Mouse (Mus musculus) spleen, adult 2 months (tissue): ENCODE measurements around the gene Pop7. TPM values are rescaled to one million over a fixed set of nuclear protein-coding genes. Genes with fewer than 3 reads are reported as not detected.

Experiments
- DNase-seq, 2 experiments: peaks; one replicate each; pipeline versions ENCODE4 v3.0.0 to v3.0.0-alpha.2; 2012 to 2021; ENCODE audit warnings: low spot score in 2 of 2, low read depth in 1 of 2
- H3K27ac ChIP-seq: fragments of 200-500 bp; 2 replicates; pipeline ENCODE4 v1.5.1; 2012; ENCODE audit warnings: low read length, inconsistent platforms; ENCODE audit not compliant: insufficient read depth
- H3K27me3 ChIP-seq: fragments of 200-500 bp; 2 replicates; pipeline ENCODE4 v1.6.1; 2012; ENCODE audit warnings: mild to moderate bottlenecking, moderate library complexity, low read length, inconsistent platforms; ENCODE audit not compliant: control insufficient read depth, insufficient read depth
- H3K36me3 ChIP-seq: fragments of 200-500 bp; 2 replicates; pipeline ENCODE4 v1.6.1; 2012; ENCODE audit warnings: mild to moderate bottlenecking, low read length, inconsistent platforms; ENCODE audit not compliant: control insufficient read depth, insufficient read depth
- H3K4me1 ChIP-seq: fragments of 200-500 bp; 2 replicates; pipeline ENCODE4 v1.6.1; 2011; ENCODE audit warnings: inconsistent platforms; ENCODE audit not compliant: control insufficient read depth, insufficient read depth, insufficient read length
- H3K4me3 ChIP-seq: fragments of 200-500 bp; 2 replicates; pipeline ENCODE4 v1.5.1; 2011; ENCODE audit warnings: mild to moderate bottlenecking, inconsistent platforms; ENCODE audit not compliant: insufficient read depth, insufficient read length; ENCODE audit errors: extremely low read depth
- CTCF ChIP-seq: fragments of 200-500 bp; IDR thresholded peaks from 2 replicates; pipeline ENCODE4 v1.5.1; 2011; ENCODE audit warnings: mild to moderate bottlenecking, inconsistent platforms; ENCODE audit not compliant: insufficient read depth, insufficient read length, insufficient replicate concordance; ENCODE audit errors: extremely low read depth
- POLR2A ChIP-seq: fragments of 200-500 bp; IDR thresholded peaks from 2 replicates; pipeline ENCODE4 v1.6.1; 2011; ENCODE audit warnings: low read depth, low read length, inconsistent platforms
- WGBS: fragments of 180-500 bp; shearing (Covaris S2); methylation state at CpG from one replicate; pipeline ENCODE4 v1.1.7; 2018; 5-methylcytosine and 5-hydroxymethylcytosine counted together
- polyA plus RNA-seq: library from polyadenylated mRNA; depleted of rRNA; stranded (reverse); fragments of >200 nt; gene quantifications from 2 replicates; pipeline ENCODE4 v1.2.3, GENCODE M21; 2012

Pop7 gene
- polyA plus RNA-seq, 1 experiment, result 26.6 TPM

DNA sequence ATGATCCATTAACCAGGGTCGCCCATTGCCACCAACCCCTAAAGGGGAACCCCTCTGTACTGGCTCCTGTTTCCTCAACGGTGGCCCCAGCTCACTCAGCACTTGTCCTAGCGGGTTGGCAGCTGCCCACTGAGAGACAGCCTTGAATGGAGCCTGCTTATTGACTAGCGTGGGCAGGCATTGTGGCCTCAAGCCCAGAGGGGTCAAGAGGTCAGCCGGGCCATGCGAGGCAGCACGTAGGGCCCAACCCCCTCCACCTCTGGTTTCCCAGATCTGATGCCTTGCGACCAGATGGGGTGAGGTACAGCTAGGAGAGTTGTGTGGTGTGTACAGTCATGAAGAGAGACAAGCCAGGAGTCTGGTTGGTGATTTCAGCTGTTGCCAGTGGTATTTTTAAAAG lies 20.4 kb downstream of the Pop7 start:
- no peak overlapping the region for H3K27ac ChIP-seq
- no peaks in the 10 kb centered on the region for H3K4me1 ChIP-seq
- no peak overlapping the region for H3K4me3 ChIP-seq
- H3K27me3 ChIP-seq, result peaks cover 5% of the 10 kb centered on the region; the same call in 1 of the 2 replicates
- WGBS, result 63% methylated on average over 8 of the region's 8 CpGs
- no peak for DNase-seq
- no peaks in the 10 kb centered on the region for H3K36me3 ChIP-seq
- TF ChIP-seq CTCF, result no peak
- no peak for TF ChIP-seq POLR2A

DNA sequence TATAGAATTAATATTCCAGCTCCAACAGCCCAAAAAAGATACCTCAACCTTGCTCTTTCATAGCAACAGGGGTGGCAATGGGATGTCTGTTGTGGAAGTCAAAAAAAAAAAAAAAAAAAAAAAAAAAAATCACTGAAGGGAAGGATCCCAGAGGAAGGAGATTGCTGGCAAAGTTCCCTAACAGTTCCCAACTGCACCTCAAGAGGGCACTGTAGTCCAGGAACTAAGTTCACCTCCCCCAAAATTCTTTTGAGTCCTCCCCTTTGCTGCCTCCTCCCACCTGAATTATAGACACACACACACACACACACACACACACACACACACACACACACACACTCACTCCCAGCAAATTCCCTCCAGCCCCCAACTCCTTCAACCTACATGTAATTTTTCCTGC lies 21.2 kb downstream of the Pop7 start:
- Histone ChIP-seq H3K27ac (no peak overlapping the region), H3K27me3 (peaks cover 5% of the 10 kb centered on the region; the same call in 1 of the 2 replicates), H3K4me3 (no peak overlapping the region), H3K4me1 (no peaks in the 10 kb centered on the region), H3K36me3 (no peaks in the 10 kb centered on the region)
- DNase-seq, result peak; percentile 9 to 40
- TF ChIP-seq POLR2A, result no peak
- TF ChIP-seq CTCF, result peak; percentile 65; the same call in 1 of the 2 replicates

DNA sequence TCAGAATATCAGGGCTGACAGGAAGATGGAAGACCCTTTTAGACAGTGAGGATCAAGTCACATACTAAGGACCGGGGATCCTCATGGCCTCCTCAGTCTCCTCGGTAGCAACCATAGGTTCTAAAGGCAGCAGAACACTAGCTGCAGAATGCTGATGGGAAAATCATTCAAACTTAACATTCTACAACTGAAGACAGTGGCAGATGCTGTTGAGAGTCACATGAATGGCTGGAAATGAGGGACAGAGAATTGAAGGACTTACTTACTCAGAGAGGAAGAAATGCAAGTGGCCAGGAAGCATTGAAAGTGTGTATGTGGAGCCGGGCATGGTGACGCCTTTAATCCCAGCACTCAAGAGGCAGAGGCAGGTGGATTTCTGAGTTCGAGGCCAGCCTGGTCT lies 25.4 kb downstream of the Pop7 start, which contains the start of gene Zan:
Gene Zan, minus strand, starts transcription at position 101 of the 400 bp plus-strand sequence.
- Histone ChIP-seq H3K36me3 (no peaks in the 10 kb centered on the region), H3K27ac (no peak within 1 kb of the TSS), H3K27me3 (no peaks in the 10 kb centered on the region), H3K4me1 (no peaks in the 10 kb centered on the region), H3K4me3 (no peak within 1 kb of the TSS)
- DNase-seq, result no peak
- WGBS, result 81% methylated on average over 5 of the region's 5 CpGs
- TF ChIP-seq CTCF, result no peak
- no peak for TF ChIP-seq POLR2A

DNA sequence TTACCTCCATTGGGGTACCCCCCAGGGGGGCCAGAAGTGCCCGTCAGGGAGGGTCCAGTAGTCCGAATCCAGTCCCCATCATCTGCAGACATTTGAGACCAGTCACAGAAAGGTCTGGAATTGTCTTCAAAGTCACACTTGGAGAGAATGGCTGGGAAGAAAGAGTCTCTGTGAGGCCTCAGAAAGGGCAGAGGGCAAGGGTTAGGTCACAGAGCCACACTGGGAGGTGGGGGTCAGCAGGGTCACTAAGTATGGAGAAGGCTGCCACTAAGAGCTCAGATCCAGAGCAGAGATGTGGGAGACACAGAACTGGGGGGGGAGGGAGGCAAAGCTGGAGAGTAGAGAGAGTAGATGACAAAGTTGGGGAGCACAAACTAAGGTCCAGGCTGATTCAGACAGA lies 28.0 kb downstream of the Pop7 start:
- H3K27me3 ChIP-seq, result no peaks in the 10 kb centered on the region
- no peak overlapping the region for H3K4me3 ChIP-seq
- no peaks in the 10 kb centered on the region for H3K36me3 ChIP-seq
- WGBS, result 90% methylated on average over 2 of the region's 2 CpGs
- H3K27ac ChIP-seq, result no peak overlapping the region
- H3K4me1 ChIP-seq, result no peaks in the 10 kb centered on the region
- DNase-seq, result no peak
- TF ChIP-seq CTCF, result no peak
- TF ChIP-seq POLR2A, result no peak

DNA sequence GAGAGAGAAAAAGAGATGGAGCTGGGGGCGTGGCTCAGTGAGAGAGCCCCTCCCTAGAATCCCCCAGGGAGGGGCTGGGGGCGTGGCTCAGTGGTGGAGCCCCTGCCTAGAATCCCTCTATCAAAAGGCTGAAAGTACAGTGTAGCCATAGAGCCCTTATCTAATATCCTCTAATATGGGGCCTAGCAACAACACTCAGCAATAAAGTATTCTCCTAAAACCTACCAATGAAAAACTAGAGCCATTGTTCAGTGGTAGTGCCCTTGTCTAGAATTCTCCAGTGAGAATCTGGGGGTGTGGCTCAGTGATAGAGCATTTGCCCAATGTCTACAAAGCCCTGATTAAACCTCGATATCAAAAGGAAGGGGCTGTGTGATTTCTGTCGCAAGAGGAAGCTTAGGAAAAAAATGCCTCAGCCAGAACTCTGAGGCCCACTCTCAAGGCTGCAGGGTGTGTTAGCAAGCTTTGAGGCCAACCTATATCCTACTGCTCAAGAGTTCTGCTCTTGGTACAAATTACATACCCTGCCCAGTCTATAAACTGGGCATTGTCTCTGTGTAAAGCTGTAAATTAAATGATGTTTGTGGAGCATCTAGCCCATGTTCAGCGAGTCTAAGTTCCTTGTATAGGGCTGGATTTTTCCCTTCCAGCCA lies 29.9 kb downstream of the Pop7 start:
- H3K4me1 ChIP-seq, result no peaks in the 10 kb centered on the region
- no peak for DNase-seq
- 50% methylated on average over 5 of the region's 5 CpGs for WGBS
- no peaks in the 10 kb centered on the region for H3K36me3 ChIP-seq
- no peak overlapping the region for H3K4me3 ChIP-seq
- TF ChIP-seq CTCF (no peak), POLR2A (no peak)
- H3K27me3 ChIP-seq, result no peaks in the 10 kb centered on the region
- H3K27ac ChIP-seq, result no peak overlapping the region

DNA sequence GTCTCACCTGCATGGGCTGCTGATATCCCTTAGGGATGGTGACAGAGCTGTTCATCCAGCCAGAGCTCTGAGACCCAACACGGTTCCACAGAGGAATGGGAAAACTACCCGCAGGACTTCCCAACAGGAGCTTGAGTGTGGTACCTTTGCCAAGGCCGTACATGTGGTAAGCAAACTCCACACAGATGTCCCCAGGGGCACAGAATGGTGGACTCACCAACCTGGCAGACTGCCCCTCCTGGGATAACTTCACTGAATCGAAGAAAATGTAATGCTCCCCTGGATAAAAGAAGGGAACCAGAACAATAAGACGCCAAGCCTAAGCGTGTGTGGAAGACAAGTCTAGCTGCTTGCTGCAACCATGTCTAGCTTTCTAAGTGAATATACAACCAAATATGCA lies 35.4 kb downstream of the Pop7 start:
- Histone ChIP-seq H3K4me1 (no peaks in the 10 kb centered on the region), H3K4me3 (no peak overlapping the region), H3K27me3 (no peaks in the 10 kb centered on the region), H3K27ac (no peak overlapping the region), H3K36me3 (no peaks in the 10 kb centered on the region)
- TF ChIP-seq CTCF (no peak), POLR2A (no peak)
- WGBS, result 91% methylated on average over 6 of the region's 6 CpGs
- DNase-seq, result no peak

DNA sequence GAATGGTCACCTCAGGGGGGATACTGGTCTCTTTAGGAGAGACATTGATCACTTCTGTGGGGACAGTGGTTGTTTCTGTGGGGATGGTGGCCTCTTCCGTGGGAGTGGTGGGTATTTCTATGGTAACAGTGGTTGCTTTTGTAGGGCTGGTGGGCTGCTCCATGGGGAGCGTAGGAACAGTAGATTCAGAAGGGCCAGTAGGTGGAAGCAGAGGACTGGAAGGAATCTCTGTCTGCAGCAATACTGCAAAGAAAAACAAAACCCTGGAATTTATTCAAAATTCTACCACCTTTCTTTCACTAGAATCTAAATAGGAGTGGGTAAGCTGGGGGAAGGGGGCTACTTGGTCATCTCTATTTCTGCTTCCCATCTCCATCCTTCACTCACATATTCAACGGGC lies 37.3 kb downstream of the Pop7 start:
- no peaks in the 10 kb centered on the region for H3K27me3 ChIP-seq
- DNase-seq, result no peak
- no peaks in the 10 kb centered on the region for H3K36me3 ChIP-seq
- H3K4me3 ChIP-seq, result no peak overlapping the region
- TF ChIP-seq POLR2A, result no peak
- no peak for TF ChIP-seq CTCF
- 52% methylated on average over 3 of the region's 3 CpGs for WGBS
- no peaks in the 10 kb centered on the region for H3K4me1 ChIP-seq
- H3K27ac ChIP-seq, result no peak overlapping the region
